Mouse (Mus musculus) limb, embryonic 12.5 days (tissue): ENCODE measurements around the gene Pbld1. TPM values are rescaled to one million over a fixed set of nuclear protein-coding genes. Genes with fewer than 3 reads are reported as not detected.

Experiments
- ATAC-seq: fragments of 200-750 bp; cut with Nextera tagmentation; 2 replicates; pipeline ENCODE4 v1.8.0; 2017; ENCODE audit warnings: low read depth, moderate TSS enrichment; ENCODE audit not compliant: insufficient number of reproducible peaks, insufficient read depth, low FRiP score, low TSS enrichment
- H3K27ac ChIP-seq: fragments of 300-500 bp; sonication (generic); 2 replicates; pipeline ENCODE4 v1.5.1; 2016; ENCODE audit warnings: mild to moderate bottlenecking, moderate library complexity
- H3K27me3 ChIP-seq: fragments of 300-500 bp; sonication (generic); 2 replicates; pipeline ENCODE4 v1.6.1; 2016; ENCODE audit warnings: mild to moderate bottlenecking, moderate library complexity
- H3K36me3 ChIP-seq: fragments of 300-500 bp; sonication (generic); 2 replicates; pipeline ENCODE4 v1.6.1; 2016; ENCODE audit warnings: mild to moderate bottlenecking, moderate library complexity
- H3K4me1 ChIP-seq: fragments of 300-500 bp; sonication (generic); replicated peaks from 2 replicates; pipeline ENCODE4 v1.6.1; 2016
- H3K4me2 ChIP-seq: fragments of 300-500 bp; sonication (generic); 2 replicates; pipeline ENCODE4 v1.6.1; 2016; ENCODE audit warnings: mild to moderate bottlenecking, moderate library complexity
- H3K4me3 ChIP-seq: fragments of 300-500 bp; sonication (generic); replicated peaks from 2 replicates; pipeline ENCODE4 v1.5.1; 2016; ENCODE audit warnings: mild to moderate bottlenecking
- H3K9ac ChIP-seq: fragments of 300-500 bp; sonication (generic); replicated peaks from 2 replicates; pipeline ENCODE4 v1.6.1; 2016; ENCODE audit warnings: mild to moderate bottlenecking, moderate library complexity
- H3K9me3 ChIP-seq: fragments of 300-500 bp; sonication (generic); 2 replicates; pipeline ENCODE4 v1.6.1; 2016; ENCODE audit warnings: mild to moderate bottlenecking, moderate library complexity
- WGBS: fragments of 180-500 bp; shearing (Covaris S2); methylation state at CpG from one replicate; pipeline ENCODE4 v1.1.7; 2016; 5-methylcytosine and 5-hydroxymethylcytosine counted together
- polyA plus RNA-seq: library from polyadenylated mRNA; unstranded; fragments of >200 nt; fragmentation: Nextera tagmentation; extraction: Ambion mirVana; gene quantifications from 2 replicates; pipeline ENCODE4 v1.2.1, GENCODE M21; 2016

Gene Pbld1
- polyA plus RNA-seq, result 1.4 and 1.8 TPM in 2 replicates

GRCm38 (mm10) chr10:63059862-63060261 lies at the start of gene Pbld1:
Gene Pbld1, plus strand, starts transcription at chr10:63060162.
- Histone ChIP-seq H3K4me3 (no peak within 1 kb of the TSS), H3K27ac (no peak within 1 kb of the TSS), H3K36me3 (no peaks in the 10 kb centered on the region), H3K4me1 (peaks cover 4% of the 10 kb centered on the region; the same call in 1 of the 2 replicates), H3K9ac (no peak within 1 kb of the TSS), H3K27me3 (no peaks in the 10 kb centered on the region), H3K4me2 (no peak within 1 kb of the TSS), H3K9me3 (no peaks in the 10 kb centered on the region)
- ATAC-seq, result no peak
- 83% methylated on average over 2 of the region's 2 CpGs for WGBS

DNA sequence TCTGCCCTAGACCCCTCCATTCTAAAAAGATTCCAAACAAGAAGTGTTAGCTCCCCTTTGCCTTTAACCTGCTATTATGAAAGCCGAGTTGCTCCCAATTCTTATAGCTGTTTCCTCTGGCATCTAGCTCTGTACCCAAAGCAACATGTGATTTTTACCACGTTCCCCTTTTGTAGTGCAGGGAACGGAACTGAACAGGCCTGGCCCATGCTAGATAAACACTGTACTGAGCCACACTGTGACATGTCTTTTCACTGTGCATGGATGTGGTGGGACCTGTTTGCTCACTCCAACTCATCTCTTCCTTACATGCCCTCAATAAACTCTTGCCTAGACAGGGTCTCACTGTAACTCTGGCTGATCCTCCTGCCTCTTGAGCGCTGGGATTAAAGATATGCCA lies 49.7 kb upstream of the Pbld1 start:
- no peak overlapping the region for H3K9ac ChIP-seq
- H3K4me3 ChIP-seq, result no peak overlapping the region
- peaks cover 91% of the 10 kb centered on the region for H3K36me3 ChIP-seq
- H3K4me2 ChIP-seq, result no peak overlapping the region
- no peak overlapping the region for H3K27ac ChIP-seq
- no peaks in the 10 kb centered on the region for H3K4me1 ChIP-seq
- WGBS, result 82% methylated on average over 4 of the region's 4 CpGs
- H3K27me3 ChIP-seq, result no peaks in the 10 kb centered on the region
- ATAC-seq, result no peak
- H3K9me3 ChIP-seq, result no peaks in the 10 kb centered on the region

GRCm38 (mm10) chr10:63011556-63011955 lies 48.4 kb upstream of the Pbld1 start:
- Histone ChIP-seq H3K27ac (no peak overlapping the region), H3K27me3 (no peaks in the 10 kb centered on the region), H3K4me2 (no peak overlapping the region), H3K9me3 (no peaks in the 10 kb centered on the region), H3K36me3 (peaks cover 93% of the 10 kb centered on the region), H3K4me3 (no peak overlapping the region), H3K9ac (no peak overlapping the region), H3K4me1 (no peaks in the 10 kb centered on the region)
- ATAC-seq, result no peak
- WGBS, result 91% methylated on average over 6 of the region's 6 CpGs

- 71% methylated on average over 3 of the region's 3 CpGs for WGBS
- no peak for ATAC-seq
- Histone ChIP-seq H3K36me3 (peaks cover 88% of the 10 kb centered on the region), H3K4me1 (no peaks in the 10 kb centered on the region), H3K27ac (no peak overlapping the region), H3K4me3 (no peak overlapping the region), H3K27me3 (no peaks in the 10 kb centered on the region), H3K9ac (no peak overlapping the region), H3K9me3 (no peaks in the 10 kb centered on the region), H3K4me2 (no peak overlapping the region)
Measured at GRCm38 (mm10) chr10:63013476-63013875, 46.5 kb upstream of the Pbld1 start.

- no peak overlapping the region for H3K4me2 ChIP-seq
Measured at GRCm38 (mm10) chr10:63014168-63014567, 45.8 kb upstream of the Pbld1 start.

DNA sequence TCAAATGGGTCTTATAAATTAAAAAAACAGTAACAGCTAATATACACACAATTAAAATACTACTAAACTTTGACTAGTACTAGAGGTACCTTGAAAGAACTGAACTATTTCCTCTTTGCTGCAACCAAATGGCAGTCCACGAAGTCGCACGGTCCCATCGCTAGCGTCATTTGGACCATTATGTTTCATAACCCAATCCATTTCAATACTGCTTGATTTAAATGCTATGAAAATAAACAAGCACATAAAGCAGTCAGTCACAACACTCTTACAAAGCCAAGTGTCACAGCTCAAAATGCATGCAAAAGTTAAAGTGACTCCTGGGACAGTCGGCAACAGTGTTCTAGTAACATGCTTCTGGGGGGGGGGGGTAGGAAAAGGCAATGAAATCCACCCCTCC lies 40.7 kb upstream of the Pbld1 start:
- H3K36me3 ChIP-seq, result peaks cover 39% of the 10 kb centered on the region
- no peak overlapping the region for H3K27ac ChIP-seq
- H3K4me1 ChIP-seq, result peaks cover 22% of the 10 kb centered on the region
- H3K9ac ChIP-seq, result no peak overlapping the region
- H3K4me2 ChIP-seq, result no peak overlapping the region
- WGBS, result 91% methylated on average over 6 of the region's 6 CpGs
- H3K27me3 ChIP-seq, result no peaks in the 10 kb centered on the region
- H3K4me3 ChIP-seq, result no peak overlapping the region
- no peaks in the 10 kb centered on the region for H3K9me3 ChIP-seq
- no peak for ATAC-seq

More at GRCm38 (mm10) chr10:63014168-63014567, 45.8 kb upstream of the Pbld1 start:
- no peak overlapping the region for H3K27ac ChIP-seq
- no peak for ATAC-seq
- no peaks in the 10 kb centered on the region for H3K4me1 ChIP-seq
- no peak overlapping the region for H3K9ac ChIP-seq
- H3K9me3 ChIP-seq, result no peaks in the 10 kb centered on the region
- 85% methylated on average over 9 of the region's 9 CpGs for WGBS
- no peak overlapping the region for H3K4me3 ChIP-seq
- peaks cover 86% of the 10 kb centered on the region for H3K36me3 ChIP-seq
- H3K27me3 ChIP-seq, result no peaks in the 10 kb centered on the region

DNA sequence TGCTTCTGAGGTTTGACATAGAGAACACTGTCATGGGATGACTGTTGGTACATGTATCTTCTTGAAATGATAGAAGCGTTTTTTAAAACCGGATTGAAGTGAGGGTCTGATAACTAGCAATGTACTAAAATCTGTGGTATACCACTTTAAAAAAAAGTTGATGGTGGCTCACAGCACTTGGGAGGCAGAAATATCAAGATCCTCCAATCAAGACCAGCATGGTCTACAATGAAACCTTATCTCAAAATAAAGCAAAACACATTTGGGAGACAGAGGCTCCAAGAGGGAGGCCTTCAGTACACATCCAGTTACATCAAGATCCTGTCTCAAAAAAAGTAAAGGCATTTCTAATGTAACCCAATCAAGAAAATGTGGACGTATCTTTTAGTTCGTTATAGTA lies 38.3 kb upstream of the Pbld1 start:
- Histone ChIP-seq H3K27ac (no peak overlapping the region), H3K4me3 (peak overlapping the region; percentile 87), H3K9ac (peak overlapping the region; percentile 100; the same call in 1 of the 2 replicates), H3K4me1 (peaks cover 42% of the 10 kb centered on the region), H3K4me2 (peak overlapping the region; percentile 67), H3K9me3 (no peaks in the 10 kb centered on the region), H3K36me3 (peaks cover 15% of the 10 kb centered on the region), H3K27me3 (no peaks in the 10 kb centered on the region)
- ATAC-seq, result no peak
- WGBS, result 63% methylated on average over 4 of the region's 4 CpGs

DNA sequence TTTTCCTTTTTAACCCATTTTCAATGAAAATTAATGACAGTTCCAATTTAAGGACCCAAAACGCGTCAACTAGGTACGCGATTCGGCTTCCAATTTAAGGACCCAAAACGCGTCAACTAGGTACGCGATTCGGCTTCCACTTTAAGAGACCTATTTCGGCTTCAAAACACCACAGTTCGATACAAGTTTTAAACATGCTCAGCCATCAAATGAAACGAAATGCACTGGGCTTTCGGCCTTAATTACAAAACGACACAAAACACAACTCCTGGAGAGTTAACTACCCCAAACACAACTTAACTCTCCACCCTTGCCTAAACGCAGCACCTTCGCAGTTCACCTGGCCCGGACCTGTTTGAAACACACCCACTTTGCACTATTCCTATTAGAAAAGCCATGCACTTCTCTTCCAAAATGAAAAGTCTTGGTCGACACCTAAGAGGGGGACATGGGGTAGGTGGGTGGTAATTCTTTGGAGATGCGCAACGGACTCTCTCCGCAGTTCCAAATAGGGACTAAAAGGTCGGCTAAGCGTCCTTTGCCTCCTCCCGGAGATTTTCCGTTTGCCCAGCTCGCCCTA lies 37.3 kb upstream of the Pbld1 start:
- no peaks in the 10 kb centered on the region for H3K27me3 ChIP-seq
- H3K27ac ChIP-seq, result peak overlapping the region; percentile 100
- under 1% methylated on average over 27 of the region's 27 CpGs for WGBS
- H3K9me3 ChIP-seq, result no peaks in the 10 kb centered on the region
- no peak for ATAC-seq
- peaks cover 7% of the 10 kb centered on the region; the same call in 1 of the 2 replicates for H3K36me3 ChIP-seq
- H3K4me1 ChIP-seq, result peaks cover 45% of the 10 kb centered on the region
- H3K4me3 ChIP-seq, result peak overlapping the region; percentile 87
- peak overlapping the region; percentile 100 for H3K9ac ChIP-seq
- peak overlapping the region; percentile 67 for H3K4me2 ChIP-seq

- peak; percentile 1; the same call in 1 of the 2 replicates for ATAC-seq
- Histone ChIP-seq H3K4me1 (peaks cover 45% of the 10 kb centered on the region), H3K27me3 (no peaks in the 10 kb centered on the region), H3K36me3 (0 out of 2 replicates have a peak, but pooled peaks cover 2% of the 10 kb centered on the region), H3K4me2 (peak overlapping the region; percentile 67), H3K9ac (peak overlapping the region; percentile 100), H3K4me3 (peak overlapping the region; percentile 87), H3K9me3 (no peaks in the 10 kb centered on the region), H3K27ac (peak overlapping the region; percentile 100)
- WGBS, result under 1% methylated on average over 68 of the region's 68 CpGs
Measured at GRCm38 (mm10) chr10:63023121-63023748, 36.7 kb upstream of the Pbld1 start.

- H3K9ac ChIP-seq, result peak within 1 kb of the TSS; percentile 100
- peak within 1 kb of the TSS; percentile 100 for H3K27ac ChIP-seq
- no peaks in the 10 kb centered on the region for H3K36me3 ChIP-seq
- H3K4me1 ChIP-seq, result peaks cover 45% of the 10 kb centered on the region
- H3K4me2 ChIP-seq, result peak within 1 kb of the TSS; percentile 67
- ATAC-seq, result peak; percentile 94
- H3K4me3 ChIP-seq, result peak within 1 kb of the TSS; percentile 87
- no peaks in the 10 kb centered on the region for H3K27me3 ChIP-seq
- WGBS, result under 1% methylated on average over 63 of the region's 69 CpGs
- no peaks in the 10 kb centered on the region for H3K9me3 ChIP-seq
Measured at GRCm38 (mm10) chr10:63023749-63024579, 36.0 kb upstream of the Pbld1 start, which contains the start of the genes Hnrnph3 and Pbld2. Gene Hnrnph3, minus strand, starts transcription at chr10:63024217. Gene Pbld2, plus strand, starts transcription at chr10:63024315.

DNA sequence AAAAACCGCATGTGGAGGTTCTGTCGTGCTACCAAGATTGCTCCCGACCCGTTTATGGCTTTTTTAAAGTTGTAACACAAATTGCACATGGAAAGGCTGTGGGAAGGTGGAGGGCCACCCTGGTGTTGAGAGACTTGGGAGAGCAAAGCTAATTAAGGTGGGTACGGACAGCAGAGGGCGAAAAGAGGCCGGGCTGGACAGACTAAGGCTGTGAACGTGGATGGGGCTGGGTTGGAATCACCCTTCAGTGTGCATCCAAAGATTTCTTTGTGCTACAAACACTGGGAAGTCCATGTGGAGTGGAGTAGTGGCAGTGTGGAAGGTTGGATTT lies 35.4 kb upstream of the Pbld1 start:
- peaks cover 43% of the 10 kb centered on the region for H3K4me1 ChIP-seq
- H3K4me2 ChIP-seq, result peak overlapping the region; percentile 67
- peak overlapping the region; percentile 87 for H3K4me3 ChIP-seq
- no peaks in the 10 kb centered on the region for H3K9me3 ChIP-seq
- WGBS, result under 1% methylated on average over 8 of the region's 8 CpGs
- no peaks in the 10 kb centered on the region for H3K36me3 ChIP-seq
- peak; percentile 44; the same call in 1 of the 2 replicates for ATAC-seq
- peak overlapping the region; percentile 100 for H3K27ac ChIP-seq
- H3K9ac ChIP-seq, result peak overlapping the region; percentile 100
- no peaks in the 10 kb centered on the region for H3K27me3 ChIP-seq
